Mouse (Mus musculus) bone marrow macrophage, adult 2 months (primary cell): ENCODE results near the gene Rinl. TPM values are rescaled to one million over a fixed set of nuclear protein-coding genes. Genes with fewer than 3 reads are reported as not detected.

Experiments
- H3K27ac ChIP-seq: 2 replicates; pipeline ENCODE4 v1.5.1; 2012; ENCODE audit warnings: low read depth, low read length; ENCODE audit not compliant: insufficient read depth
- H3K4me1 ChIP-seq: 2 replicates; pipeline ENCODE4 v1.6.1; 2012; ENCODE audit warnings: low read length; ENCODE audit not compliant: control insufficient read depth, insufficient read depth
- H3K4me3 ChIP-seq: 2 replicates; pipeline ENCODE4 v1.5.1; 2012; ENCODE audit warnings: mild to moderate bottlenecking, low read length, moderate library complexity; ENCODE audit not compliant: insufficient read depth
- CTCF ChIP-seq: IDR thresholded peaks from 2 replicates; pipeline ENCODE4 v1.5.1; 2012; ENCODE audit warnings: low read depth, mild to moderate bottlenecking, low read length, moderate library complexity
- POLR2A ChIP-seq: IDR thresholded peaks from 2 replicates; pipeline ENCODE4 v1.6.1; 2012; ENCODE audit warnings: mild to moderate bottlenecking, low read depth, low read length, borderline replicate concordance
- polyA plus RNA-seq: library from polyadenylated mRNA; stranded (reverse); fragments of >200 nt; gene quantifications from 2 replicates; pipeline ENCODE4 v1.2.4, GENCODE M21; 2012; ENCODE audit not compliant: missing spikeins, insufficient read depth, insufficient read length

The Rinl gene
- polyA plus RNA-seq, 1 experiment, result 36.4 TPM

GRCm38 (mm10) chr7:28814306-28815034 is 25.7 kb downstream of the Rinl start:
- H3K27ac ChIP-seq, result no peak overlapping the region
- H3K4me1 ChIP-seq, result peaks cover 38% of the 10 kb centered on the region
- TF ChIP-seq POLR2A, result no peak
- TF ChIP-seq CTCF, result no peak
- no peak overlapping the region for H3K4me3 ChIP-seq

DNA sequence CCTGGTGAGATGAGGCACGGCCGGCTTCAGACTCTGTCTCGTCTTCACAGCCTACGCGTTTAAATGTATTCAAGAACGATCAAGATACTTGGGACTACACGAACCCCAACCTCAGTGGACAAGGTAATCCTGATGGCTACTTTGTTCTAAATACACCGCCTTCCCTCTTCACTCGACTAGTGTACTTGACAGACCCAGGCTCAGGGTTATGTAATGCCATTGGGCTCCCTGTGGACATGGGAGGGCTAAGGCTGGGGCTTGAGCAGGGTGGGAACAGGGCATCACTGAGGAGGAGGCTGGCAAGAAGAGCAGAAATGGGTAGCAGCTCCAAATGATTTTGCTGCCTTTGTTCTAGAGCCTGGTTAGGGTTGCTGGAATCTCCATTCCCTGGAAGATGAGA is 26.5 kb downstream of the Rinl start:
- no peak overlapping the region for H3K27ac ChIP-seq
- H3K4me1 ChIP-seq, result peaks cover 43% of the 10 kb centered on the region
- TF ChIP-seq POLR2A (no peak), CTCF (no peak)
- no peak overlapping the region for H3K4me3 ChIP-seq

GRCm38 (mm10) chr7:28816201-28816600 is 27.4 kb downstream of the Rinl start:
- H3K4me3 ChIP-seq, result no peak overlapping the region
- TF ChIP-seq CTCF (no peak), POLR2A (no peak)
- no peak overlapping the region for H3K27ac ChIP-seq
- peaks cover 51% of the 10 kb centered on the region for H3K4me1 ChIP-seq

DNA sequence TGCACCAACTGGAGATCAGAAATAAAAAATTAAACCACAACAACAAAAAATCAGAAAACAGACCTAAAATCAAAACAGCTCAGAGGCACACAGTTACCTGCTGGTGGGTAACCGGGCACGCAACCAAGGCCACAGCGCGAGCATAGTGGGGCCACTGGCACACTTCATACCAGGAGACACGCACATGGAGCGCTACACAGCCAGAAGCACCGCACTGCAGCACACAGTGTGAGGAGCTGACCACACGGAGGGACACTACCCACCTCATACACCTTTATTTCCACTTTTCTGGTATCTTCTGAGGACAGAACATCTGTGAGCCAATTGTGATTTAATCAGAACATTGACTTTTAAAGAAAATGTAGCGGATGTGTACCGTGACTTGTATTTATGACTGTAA is 28.2 kb downstream of the Rinl start:
- Histone ChIP-seq H3K4me1 (peaks cover 53% of the 10 kb centered on the region), H3K4me3 (no peak overlapping the region), H3K27ac (no peak overlapping the region)
- TF ChIP-seq CTCF (no peak), POLR2A (no peak)

GRCm38 (mm10) chr7:28817524-28817923 is 28.8 kb downstream of the Rinl start:
- TF ChIP-seq CTCF (no peak), POLR2A (no peak)
- Histone ChIP-seq H3K27ac (no peak overlapping the region), H3K4me1 (peaks cover 54% of the 10 kb centered on the region), H3K4me3 (no peak overlapping the region)

DNA sequence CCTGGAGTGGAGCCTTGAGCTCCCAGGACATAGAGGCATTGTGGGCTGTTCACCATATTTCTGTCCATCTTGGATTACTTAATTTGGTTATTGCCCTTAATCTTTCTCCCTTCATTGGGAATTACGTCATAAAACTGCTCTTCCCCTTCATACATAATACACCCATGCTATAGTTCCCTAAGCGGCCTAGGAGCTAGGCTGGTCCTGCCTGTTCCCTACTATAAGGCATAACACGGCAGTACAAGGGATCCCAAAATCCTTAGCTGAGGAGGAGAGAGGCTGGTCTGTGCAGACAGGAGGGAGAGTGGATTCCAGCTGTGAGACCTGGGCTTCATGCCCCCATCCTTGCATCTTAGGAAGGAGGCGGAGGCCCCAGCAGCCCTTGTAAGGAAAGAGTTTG is 29.2 kb downstream of the Rinl start:
- Histone ChIP-seq H3K4me1 (peaks cover 50% of the 10 kb centered on the region), H3K4me3 (no peak overlapping the region), H3K27ac (no peak overlapping the region)
- TF ChIP-seq POLR2A, result no peak
- no peak for TF ChIP-seq CTCF

GRCm38 (mm10) chr7:28818436-28818835 is 29.7 kb downstream of the Rinl start:
- Histone ChIP-seq H3K27ac (no peak overlapping the region), H3K4me3 (no peak overlapping the region), H3K4me1 (peaks cover 47% of the 10 kb centered on the region)
- no peak for TF ChIP-seq CTCF
- TF ChIP-seq POLR2A, result no peak

GRCm38 (mm10) chr7:28818861-28819452 is 30.2 kb downstream of the Rinl start:
- Histone ChIP-seq H3K4me3 (no peak overlapping the region), H3K4me1 (peaks cover 44% of the 10 kb centered on the region), H3K27ac (no peak overlapping the region)
- TF ChIP-seq POLR2A, result no peak
- TF ChIP-seq CTCF, result no peak

DNA sequence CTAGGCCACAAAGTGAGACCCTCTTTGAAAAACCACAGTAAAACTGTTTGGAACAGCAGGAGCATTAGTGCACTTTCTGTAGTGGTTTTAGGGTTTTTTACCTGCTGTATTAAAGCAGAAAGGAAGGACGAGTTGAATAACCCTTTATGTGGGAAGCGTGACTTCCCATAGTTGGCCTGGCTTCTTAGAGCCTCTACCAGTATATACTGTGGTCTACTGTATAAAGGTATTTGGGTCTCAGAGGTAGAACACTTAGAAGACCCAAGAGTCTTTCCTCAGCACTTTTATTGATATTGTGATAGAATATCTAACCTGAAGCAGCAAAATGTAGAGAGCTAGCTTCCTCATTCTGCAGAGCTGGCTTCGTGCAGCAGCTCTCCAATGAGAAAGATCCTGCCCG is 30.8 kb downstream of the Rinl start:
- peaks cover 43% of the 10 kb centered on the region for H3K4me1 ChIP-seq
- TF ChIP-seq CTCF (no peak), POLR2A (no peak)
- no peak overlapping the region for H3K27ac ChIP-seq
- H3K4me3 ChIP-seq, result no peak overlapping the region

DNA sequence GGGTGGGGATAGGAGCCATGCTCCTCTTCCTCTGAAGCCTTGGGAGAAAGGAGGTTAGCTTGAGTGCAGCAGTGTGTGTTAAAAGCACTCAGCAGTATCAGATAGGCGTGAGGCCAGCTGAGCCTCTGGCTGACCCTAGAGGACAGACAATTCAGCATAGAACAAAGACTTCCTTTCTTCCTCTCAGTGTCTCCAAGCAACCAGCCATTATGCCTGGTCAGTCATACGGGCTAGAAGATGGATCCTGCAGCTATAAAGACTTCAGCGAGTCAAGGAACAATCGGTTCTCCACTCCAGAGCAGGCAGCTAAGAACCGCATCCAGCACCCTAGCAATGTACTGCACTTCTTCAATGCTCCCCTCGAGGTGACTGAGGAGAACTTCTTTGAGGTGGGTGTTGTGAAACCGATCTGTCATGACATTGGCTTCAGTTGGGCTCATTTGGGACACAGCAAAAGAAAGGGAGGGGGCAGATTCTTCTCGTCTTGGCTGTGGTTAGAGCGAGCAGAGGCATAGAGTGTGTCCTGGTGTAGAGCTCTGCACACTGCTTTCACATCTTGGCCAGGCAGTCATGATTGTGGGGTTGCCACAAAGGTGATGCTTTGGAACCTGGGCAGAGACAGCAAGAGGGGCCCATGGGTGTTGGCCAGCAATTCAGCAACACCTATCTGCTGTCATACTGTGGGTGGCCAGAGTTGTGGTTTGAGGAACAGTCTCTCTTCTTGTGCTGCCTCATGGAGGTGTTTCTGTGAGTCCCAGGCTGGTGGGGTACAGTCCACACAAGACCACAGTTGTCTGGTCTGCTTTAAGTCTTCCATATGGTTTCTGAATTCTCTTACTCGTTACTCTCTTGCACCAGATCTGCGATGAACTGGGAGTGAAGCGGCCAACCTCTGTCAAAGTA is 31.8 kb downstream of the Rinl start:
- Histone ChIP-seq H3K4me1 (peaks cover 40% of the 10 kb centered on the region), H3K27ac (no peak overlapping the region)

More for the DNA sequence above, 31.8 kb downstream of the Rinl start:
- H3K4me3 ChIP-seq, result no peak overlapping the region
- TF ChIP-seq CTCF (no peak), POLR2A (no peak)
